Mouse (Mus musculus) CH12.LX (cell line): ENCODE results near the gene Senp6. TPM values are rescaled to one million over a fixed set of nuclear protein-coding genes. Genes with fewer than 3 reads are reported as not detected.

Experiments used
- DNase-seq: peaks from one replicate; pipeline ENCODE4 v3.0.0-alpha.2; 2013; ENCODE audit errors: extremely low read depth
- H3K27ac ChIP-seq: 2 replicates; pipeline ENCODE4 v1.5.1; 2012; ENCODE audit warnings: low read depth, mild to moderate bottlenecking, control low read depth, moderate library complexity; ENCODE audit not compliant: insufficient read depth
- H3K27me3 ChIP-seq: replicated peaks from 2 replicates; pipeline ENCODE3; 2012; ENCODE audit warnings: inconsistent platforms
- H3K36me3 ChIP-seq, 2 experiments: replicated peaks in 1 of 2; 2 replicates each; pipeline versions ENCODE3 to v1.6.1; 2012; ENCODE audit warnings: inconsistent platforms in 1 of 2, low read length in 1 of 2, mild to moderate bottlenecking in 1 of 2, mixed read lengths in 1 of 2, moderate library complexity in 1 of 2; ENCODE audit not compliant: control insufficient read depth in 1 of 2, insufficient read depth in 1 of 2
- H3K4me1 ChIP-seq, 2 experiments: 2 replicates each; pipeline ENCODE4 v1.6.1; 2012; ENCODE audit warnings: inconsistent platforms in 1 of 2, moderate library complexity in 1 of 2; ENCODE audit not compliant: insufficient read depth in 2 of 2, control insufficient read depth in 1 of 2
- H3K4me2 ChIP-seq: 2 replicates; pipeline ENCODE4 v1.6.1; 2012; ENCODE audit warnings: low read depth, mild to moderate bottlenecking, control low read depth; ENCODE audit not compliant: poor library complexity, insufficient read depth, severe bottlenecking
- H3K4me3 ChIP-seq, 3 experiments: fragments of 150-350 bp in 1 of 3; sonication (generic) in 1 of 3; replicated peaks in 1 of 3; 2 replicates each; pipeline versions ENCODE3 to v1.5.1; 2011 to 2012; ENCODE audit warnings: low read depth in 2 of 3, low read length in 2 of 3, mild to moderate bottlenecking in 2 of 3, moderate library complexity in 2 of 3, control low read depth in 1 of 3, improper control_type of control experiment in 1 of 3, inconsistent platforms in 1 of 3, mixed read lengths in 1 of 3; ENCODE audit not compliant: poor library complexity in 1 of 3
- H3K79me2 ChIP-seq: replicated peaks from 2 replicates; pipeline ENCODE4 v1.6.1; 2012; ENCODE audit warnings: mild to moderate bottlenecking, moderate library complexity; ENCODE audit not compliant: control insufficient read depth, poor library complexity, insufficient read depth, severe bottlenecking; ENCODE audit errors: extremely low read depth
- H3K9ac ChIP-seq: 2 replicates; pipeline ENCODE4 v1.6.1; 2012; ENCODE audit warnings: low read depth, mild to moderate bottlenecking, control low read depth, moderate library complexity; ENCODE audit not compliant: insufficient read depth
- H3K9me3 ChIP-seq: replicated peaks from 2 replicates; pipeline ENCODE3; 2012; ENCODE audit warnings: low read length, inconsistent platforms, mixed read lengths
- BHLHE40 ChIP-seq: IDR thresholded peaks from 2 replicates; pipeline ENCODE4 v1.6.1; 2011; ENCODE audit warnings: mild to moderate bottlenecking, low read depth, low read length, improper control_type of control experiment
- CHD1 ChIP-seq: IDR thresholded peaks from 2 replicates; pipeline ENCODE4 v1.6.1; 2012; ENCODE audit warnings: low read depth, low read length, improper control_type of control experiment, inconsistent platforms
- CHD2 ChIP-seq: IDR thresholded peaks from 2 replicates; pipeline ENCODE4 v1.6.1; 2011; ENCODE audit warnings: low read length, improper control_type of control experiment
- CTCF ChIP-seq, 2 experiments: IDR thresholded peaks in 1 of 2; conservative IDR thresholded peaks in 1 of 2; 2 replicates each; pipeline ENCODE4 v1.5.1; 2011 to 2012; ENCODE audit warnings: low read depth in 2 of 2, low read length in 2 of 2, improper control_type of control experiment in 1 of 2, inconsistent platforms in 1 of 2, mild to moderate bottlenecking in 1 of 2, moderate library complexity in 1 of 2
- ELF1 ChIP-seq: IDR thresholded peaks from 2 replicates; pipeline ENCODE4 v1.6.1; 2014; ENCODE audit warnings: low read depth, mild to moderate bottlenecking, inconsistent platforms, low read length, improper control_type of control experiment
- ETS1 ChIP-seq: conservative IDR thresholded peaks from 2 replicates; pipeline ENCODE4 v1.6.1; 2012; ENCODE audit warnings: low read depth, mild to moderate bottlenecking, inconsistent platforms, low read length, improper control_type of control experiment, moderate library complexity
- GABPA ChIP-seq: IDR thresholded peaks from 2 replicates; pipeline ENCODE4 v1.6.1; 2012; ENCODE audit warnings: low read depth, low read length, improper control_type of control experiment, inconsistent platforms; ENCODE audit not compliant: insufficient replicate concordance
- HCFC1 ChIP-seq: IDR thresholded peaks from 2 replicates; pipeline ENCODE4 v1.6.1; 2012; ENCODE audit warnings: low read depth, mild to moderate bottlenecking, inconsistent platforms, low read length, improper control_type of control experiment
- MAX ChIP-seq: IDR thresholded peaks from 2 replicates; pipeline ENCODE4 v1.6.1; 2011; ENCODE audit warnings: low read length, improper control_type of control experiment
- MAZ ChIP-seq: IDR thresholded peaks from 2 replicates; pipeline ENCODE4 v1.6.1; 2012; ENCODE audit warnings: low read depth, mild to moderate bottlenecking, inconsistent platforms, low read length, improper control_type of control experiment, moderate library complexity
- MXI1 ChIP-seq: IDR thresholded peaks from 2 replicates; pipeline ENCODE4 v1.6.1; 2011; ENCODE audit warnings: mild to moderate bottlenecking, low read depth, low read length, improper control_type of control experiment
- MYC ChIP-seq: IDR thresholded peaks from 2 replicates; pipeline ENCODE4 v1.6.1; 2011; ENCODE audit warnings: low read depth, mild to moderate bottlenecking, improper control_type of control experiment, low read length
- POLR2A ChIP-seq: IDR thresholded peaks from 2 replicates; pipeline ENCODE4 v1.6.1; 2011; ENCODE audit warnings: low read depth, mild to moderate bottlenecking, improper control_type of control experiment, low read length
- POLR2AphosphoS2 ChIP-seq: IDR thresholded peaks from 2 replicates; pipeline ENCODE4 v1.6.1; 2011; ENCODE audit warnings: low read depth, low read length, improper control_type of control experiment
- RAD21 ChIP-seq: IDR thresholded peaks from 2 replicates; pipeline ENCODE4 v1.6.1; 2011; ENCODE audit warnings: low read depth, mild to moderate bottlenecking, low read length, improper control_type of control experiment, moderate library complexity
- RCOR1 ChIP-seq: conservative IDR thresholded peaks from 2 replicates; pipeline ENCODE4 v1.6.1; 2012; ENCODE audit warnings: low read depth, mild to moderate bottlenecking, inconsistent platforms, low read length, improper control_type of control experiment
- TCF12 ChIP-seq: IDR thresholded peaks from 2 replicates; pipeline ENCODE4 v1.6.1; 2014; ENCODE audit warnings: low read depth, mild to moderate bottlenecking, inconsistent platforms, low read length, improper control_type of control experiment
- UBTF ChIP-seq: IDR thresholded peaks from 2 replicates; pipeline ENCODE4 v1.6.1; 2012; ENCODE audit warnings: low read depth, mild to moderate bottlenecking, inconsistent platforms, low read length, improper control_type of control experiment, moderate library complexity
- USF1 ChIP-seq: IDR thresholded peaks from 2 replicates; pipeline ENCODE4 v1.6.1; 2014; ENCODE audit warnings: low read depth, mild to moderate bottlenecking, inconsistent platforms, low read length, improper control_type of control experiment
- ZKSCAN1 ChIP-seq: IDR thresholded peaks from 2 replicates; pipeline ENCODE4 v1.6.1; 2012; ENCODE audit warnings: low read depth, inconsistent platforms, low read length, improper control_type of control experiment, borderline replicate concordance
- ZMIZ1 ChIP-seq: IDR thresholded peaks from 2 replicates; pipeline ENCODE4 v1.6.1; 2012; ENCODE audit warnings: low read depth, mild to moderate bottlenecking, inconsistent platforms, low read length, improper control_type of control experiment
- ZNF384 ChIP-seq: IDR thresholded peaks from 2 replicates; pipeline ENCODE4 v1.6.1; 2012; ENCODE audit warnings: low read depth, low read length, improper control_type of control experiment, inconsistent platforms
- dilution Hi-C: fragments of 300-500 bp; cut with MboI; formaldehyde crosslinking; loops from 2 replicates; pipeline ENCODE4 v1.14.3; 2020; ENCODE audit warnings: low sequenced_read_pairs; ENCODE audit not compliant: extremely low pct_unique_long_range_greater_than_20kb, extremely low pct_ligation_motif_present
- in situ Hi-C: fragments of 300-500 bp; cut with MboI; formaldehyde crosslinking; loops from 3 replicates; pipeline ENCODE4 v1.14.3; 2019; ENCODE audit warnings: low sequenced_read_pairs, low pct_ligation_motif_present, low pct_unique_long_range_greater_than_20kb, mixed read lengths
- polyA plus RNA-seq: library from polyadenylated mRNA; unstranded; fragments of >175 nt; gene quantifications from 2 replicates; pipeline ENCODE4 v1.2.1, GENCODE M21; 2012; ENCODE audit warnings: low read depth; ENCODE audit not compliant: insufficient read length
- total RNA-seq, 2 experiments: library from RNA; depleted of rRNA; stranded (reverse); fragments of 300-350 nt in 1 of 2; fragments of >200 nt in 1 of 2; gene quantifications; 2 replicates each; pipeline ENCODE4 v1.2.3; 2012 to 2014

Senp6 gene
- total and polyA plus RNA-seq, 3 experiments = 97.5 to 167 (median 113) TPM

DNA sequence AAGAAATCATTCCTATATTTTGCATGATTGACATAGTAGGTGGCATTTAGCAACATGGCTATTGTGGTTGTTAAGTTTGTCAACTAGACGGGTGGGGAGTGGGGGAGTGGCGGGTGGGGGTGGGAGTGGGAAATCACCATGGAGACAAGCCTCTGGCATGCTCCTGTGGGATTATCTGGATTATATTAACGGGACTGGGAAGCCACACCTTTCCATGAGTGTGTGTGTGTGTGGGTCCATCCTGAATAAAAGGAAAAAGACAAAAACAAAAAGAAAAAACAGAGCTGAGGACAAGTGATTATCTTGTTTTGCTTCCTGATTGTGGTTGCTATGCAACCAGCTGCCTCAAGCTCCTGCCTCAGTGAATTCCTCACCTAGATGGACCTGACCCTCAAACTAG lies 119.0 kb downstream of the Senp6 start:
- dilution Hi-C loops (no loop called here), in situ Hi-C loops (no loop called here)
- Histone ChIP-seq H3K4me3 (no peak overlapping the region), H3K36me3 (no peaks in the 10 kb centered on the region), H3K79me2 (no peaks in the 10 kb centered on the region), H3K9ac (no peak overlapping the region), H3K9me3 (no peaks in the 10 kb centered on the region), H3K27me3 (no peaks in the 10 kb centered on the region), H3K27ac (no peak overlapping the region), H3K4me1 (no peaks in the 10 kb centered on the region; a peak in 1 of 4 replicates), H3K4me2 (no peak overlapping the region)
- DNase-seq = no peak
- no peak for TF ChIP-seq BHLHE40
- TF ChIP-seq GABPA = no peak
- TF ChIP-seq HCFC1 = no peak
- TF ChIP-seq RCOR1 = no peak
- no peak for TF ChIP-seq TCF12
- no peak for TF ChIP-seq ZMIZ1
- no peak for TF ChIP-seq CTCF (conservative IDR thresholded peaks at IDR 0.05 in 1 of 2, IDR thresholded peaks at IDR 0.05 in 1 of 2; ENCODE audit: low read depth in 2 of 2, low read length in 2 of 2)
- no peak for TF ChIP-seq CHD2
- TF ChIP-seq CHD1 = no peak
- TF ChIP-seq UBTF = no peak
- TF ChIP-seq ZKSCAN1 = no peak
- no peak for TF ChIP-seq POLR2AphosphoS2
- TF ChIP-seq MXI1 = no peak
- no peak for TF ChIP-seq MYC
- TF ChIP-seq USF1 = no peak
- TF ChIP-seq RAD21 = no peak
- TF ChIP-seq POLR2A = no peak
- no peak for TF ChIP-seq ZNF384

DNA sequence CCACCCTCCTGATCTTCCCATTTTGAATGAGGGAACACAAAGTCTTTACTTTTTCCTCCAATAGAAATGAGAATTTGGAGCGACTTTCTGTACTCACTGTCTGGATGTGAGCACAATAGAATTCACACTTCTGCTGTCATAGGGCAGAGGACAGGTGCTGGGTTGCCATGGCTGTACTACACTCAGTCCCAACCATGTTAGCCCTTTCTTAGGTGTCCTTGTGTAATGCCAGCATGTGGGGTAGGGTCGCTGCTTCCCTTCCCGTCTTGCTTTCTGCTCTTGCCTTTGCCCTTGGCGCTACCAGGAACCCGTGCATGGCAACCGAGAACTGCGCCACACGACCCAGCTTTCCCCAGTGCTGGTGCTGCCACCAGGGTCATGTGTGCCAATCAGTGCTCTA lies 120.0 kb downstream of the Senp6 start:
- H3K27me3 ChIP-seq = no peaks in the 10 kb centered on the region
- H3K36me3 ChIP-seq = no peaks in the 10 kb centered on the region
- no peak overlapping the region for H3K4me3 ChIP-seq
- no peak for DNase-seq
- no peaks in the 10 kb centered on the region; a peak in 1 of 4 replicates for H3K4me1 ChIP-seq
- H3K9me3 ChIP-seq = no peaks in the 10 kb centered on the region
- in situ Hi-C loops (no loop called here), dilution Hi-C loops (no loop called here)
- H3K9ac ChIP-seq = no peak overlapping the region
- H3K27ac ChIP-seq = no peak overlapping the region
- TF ChIP-seq ELF1 = no peak
- no peak for TF ChIP-seq BHLHE40
- TF ChIP-seq HCFC1 = no peak
- TF ChIP-seq ZMIZ1 = no peak
- TF ChIP-seq RCOR1 = no peak
- TF ChIP-seq CTCF (conservative IDR thresholded peaks at IDR 0.05 in 1 of 2, IDR thresholded peaks at IDR 0.05 in 1 of 2; ENCODE audit: low read depth in 2 of 2, low read length in 2 of 2) = no peak
- no peak for TF ChIP-seq ETS1
- TF ChIP-seq MAZ = no peak
- TF ChIP-seq MAX = no peak
- no peak overlapping the region for H3K4me2 ChIP-seq
- H3K79me2 ChIP-seq = no peaks in the 10 kb centered on the region
